Mouse (Mus musculus) thymus, postnatal 10 days (tissue): ENCODE data around the gene Rps6kc1.

ENCODE experiments used
- DNase-seq, 2 experiments: peaks; one replicate each; pipeline ENCODE4 v3.0.0; 2021; ENCODE audit warnings: low spot score in 2 of 2

Gene Rps6kc1

DNA sequence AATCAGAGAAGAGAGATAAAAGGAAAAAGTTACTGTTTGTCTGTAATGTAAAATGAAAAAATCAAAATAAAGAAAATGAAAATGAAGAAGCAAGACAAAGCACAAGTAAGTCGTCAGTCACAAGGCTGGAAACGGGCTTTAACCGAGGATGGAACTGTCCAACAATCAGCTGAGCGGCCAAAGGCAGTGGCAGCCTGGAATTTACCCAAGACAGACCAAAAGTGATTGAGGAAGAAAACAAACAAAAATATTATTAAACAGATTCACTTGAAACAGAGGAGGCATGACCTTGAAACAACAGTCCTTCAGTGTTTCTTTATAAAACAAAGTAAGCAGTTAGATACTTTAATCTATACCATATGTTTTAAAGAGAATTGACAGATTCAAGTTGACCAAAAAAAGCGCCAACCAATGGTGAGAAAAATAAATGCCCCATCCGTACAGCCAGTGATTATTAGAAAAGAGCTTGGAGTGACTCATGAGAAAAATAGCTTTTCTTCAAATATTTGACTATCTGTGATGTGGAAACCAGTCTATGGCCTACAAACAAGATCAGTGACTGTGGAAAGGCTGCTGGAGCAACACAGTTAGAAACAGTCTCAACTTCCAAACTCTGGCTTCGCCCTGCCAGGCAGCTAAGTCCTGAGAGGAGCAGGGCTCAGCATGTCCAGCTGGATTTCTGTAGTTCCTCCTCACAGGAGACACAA, 77.2 kb downstream of the Rps6kc1 start:
- DNase-seq, result no peak

DNA sequence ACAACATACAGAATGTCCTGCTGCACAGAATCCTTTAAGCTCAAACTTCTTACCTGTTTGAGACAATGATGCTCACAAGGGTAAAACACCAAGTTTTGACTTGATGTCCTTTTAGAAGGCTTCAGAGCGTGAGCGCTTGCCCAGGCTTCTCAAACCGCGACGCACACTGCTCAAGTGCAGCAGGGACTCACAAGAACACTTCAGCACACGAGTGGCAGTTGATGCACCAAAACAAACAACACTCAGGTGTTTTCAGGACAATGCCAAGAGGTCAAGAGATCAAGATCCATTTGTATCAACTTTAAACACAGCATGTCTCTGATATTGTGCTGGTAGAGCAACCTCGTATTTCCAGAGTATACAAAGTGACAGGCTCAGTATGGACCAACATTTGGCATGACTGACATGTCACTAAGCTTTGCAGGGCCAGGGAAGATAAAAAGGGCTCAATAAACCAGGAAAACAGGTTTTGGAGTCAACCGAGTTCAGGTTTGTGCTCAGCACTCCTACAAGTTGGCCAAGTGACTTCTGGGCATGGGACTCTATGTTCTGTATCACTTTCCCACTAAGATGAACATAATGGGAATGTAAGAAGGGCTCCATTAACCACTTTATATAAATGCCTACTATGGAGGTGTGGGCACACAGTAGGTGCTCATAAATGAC, 78.5 kb downstream of the Rps6kc1 start:
- no peak for DNase-seq

DNA sequence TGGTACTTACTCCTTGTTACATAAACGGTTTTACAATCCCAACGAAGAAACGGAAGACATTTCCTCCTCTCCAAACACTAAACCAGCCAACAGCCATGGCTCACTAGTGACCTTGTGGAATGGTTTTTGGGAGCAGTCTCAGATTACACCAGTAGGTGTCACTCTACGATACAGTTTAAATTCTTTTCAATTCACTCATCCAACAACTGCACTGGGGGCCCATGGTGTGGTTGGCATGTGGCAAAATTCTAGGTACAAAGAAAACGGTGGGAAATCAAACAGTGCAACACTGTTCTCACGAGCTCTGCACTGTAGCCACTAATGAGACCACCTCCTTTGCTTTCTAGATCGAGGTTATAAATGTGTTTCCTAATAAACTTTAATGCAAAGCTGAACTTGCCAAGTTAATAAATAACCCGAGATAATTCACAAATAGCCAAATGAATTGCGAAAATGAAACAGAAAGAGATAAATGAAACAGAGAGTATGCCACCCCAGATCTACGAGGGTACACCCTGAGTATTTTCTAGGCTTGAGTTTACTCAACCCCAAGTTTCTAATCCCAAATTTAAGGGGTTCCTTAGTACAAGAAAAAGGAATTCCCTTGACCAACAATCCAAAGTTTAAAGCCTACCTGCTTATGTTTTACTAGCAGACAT, 79.6 kb downstream of the Rps6kc1 start:
- DNase-seq, result peak in 1 of 2 experiments; percentile 33

DNA sequence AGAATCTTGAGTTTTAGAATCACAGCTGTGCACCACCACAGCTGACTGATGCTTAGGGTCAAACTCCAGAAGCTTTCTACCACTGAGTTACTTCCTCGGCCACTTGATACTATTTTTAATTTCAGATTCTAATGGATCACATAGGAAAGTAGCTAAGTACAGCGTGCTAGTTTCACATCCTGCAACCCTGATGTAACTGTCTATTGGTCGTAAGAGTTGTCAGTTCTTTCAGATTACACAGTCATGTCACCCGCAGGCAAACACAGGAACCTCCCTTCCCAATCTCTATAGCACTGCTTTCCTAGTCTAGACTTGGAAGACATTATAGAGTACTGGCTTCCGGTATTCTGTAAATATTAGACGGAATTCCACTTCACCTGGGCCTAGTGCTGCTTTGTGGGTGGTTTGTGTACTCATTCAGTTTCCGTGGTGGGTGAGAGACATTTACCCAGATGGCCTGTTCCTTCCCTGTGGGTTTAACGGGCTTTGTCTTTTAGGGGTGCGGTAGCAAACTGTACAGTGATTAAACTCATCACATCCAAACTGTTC, 85.0 kb downstream of the Rps6kc1 start:
- no peak for DNase-seq

DNA sequence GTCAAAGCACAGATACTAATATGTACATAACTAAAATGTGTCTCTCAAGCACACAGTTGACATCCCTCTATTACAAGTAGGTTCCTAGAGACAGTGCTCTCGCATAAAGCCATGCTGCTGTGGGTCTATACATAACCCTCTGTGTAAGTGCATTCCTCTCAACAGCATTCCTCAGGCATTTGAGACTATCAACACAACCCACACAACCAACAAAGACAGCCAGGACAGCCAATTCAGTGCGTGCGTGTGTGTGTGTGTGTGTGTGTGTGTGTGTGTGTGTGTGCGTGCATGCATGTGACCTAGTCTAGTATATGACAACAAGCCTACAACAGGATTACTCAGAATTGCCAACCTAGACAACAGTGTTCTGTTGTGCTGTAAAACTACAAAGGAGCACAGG, 87.8 kb downstream of the Rps6kc1 start:
- no peak for DNase-seq

DNA sequence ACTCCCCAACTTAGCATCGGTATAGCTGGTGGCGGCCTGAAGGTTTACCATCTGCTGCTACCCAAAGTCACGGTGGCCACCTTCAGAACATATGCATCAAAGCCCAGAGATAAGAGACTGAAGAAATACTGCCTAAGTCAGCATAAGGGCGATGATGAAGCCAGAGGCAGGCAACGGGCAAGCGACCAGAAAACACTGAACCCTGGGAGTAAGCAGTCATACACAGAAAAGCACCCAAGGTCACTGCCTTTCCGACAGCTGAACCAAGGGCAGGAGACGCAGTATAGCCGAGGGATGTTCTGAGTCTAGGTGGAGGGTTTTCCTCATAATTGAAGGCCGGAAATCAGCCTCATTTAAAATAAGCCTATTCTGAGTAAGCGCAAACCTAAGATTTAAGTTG, 95.4 kb downstream of the Rps6kc1 start:
- DNase-seq, result no peak

DNA sequence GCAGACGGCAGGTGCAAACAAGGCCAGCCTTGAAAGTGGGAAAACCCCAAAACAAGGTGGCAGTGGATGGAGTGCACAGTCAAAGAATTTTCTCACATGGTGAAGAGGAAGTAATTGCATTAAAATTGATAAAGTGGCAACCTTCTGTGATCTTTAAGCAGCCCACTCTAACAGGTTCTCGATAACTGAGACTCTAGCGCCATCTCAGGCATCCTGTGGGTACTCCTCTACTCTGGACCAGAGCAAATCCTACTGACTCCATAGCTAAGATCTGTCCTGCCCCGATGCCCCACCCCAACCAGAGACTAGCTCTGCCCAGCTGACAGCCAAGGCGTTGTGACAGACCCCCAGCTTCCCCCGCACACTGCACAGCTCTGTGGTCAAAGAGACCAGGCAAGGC, 101.2 kb downstream of the Rps6kc1 start:
- no peak for DNase-seq

DNA sequence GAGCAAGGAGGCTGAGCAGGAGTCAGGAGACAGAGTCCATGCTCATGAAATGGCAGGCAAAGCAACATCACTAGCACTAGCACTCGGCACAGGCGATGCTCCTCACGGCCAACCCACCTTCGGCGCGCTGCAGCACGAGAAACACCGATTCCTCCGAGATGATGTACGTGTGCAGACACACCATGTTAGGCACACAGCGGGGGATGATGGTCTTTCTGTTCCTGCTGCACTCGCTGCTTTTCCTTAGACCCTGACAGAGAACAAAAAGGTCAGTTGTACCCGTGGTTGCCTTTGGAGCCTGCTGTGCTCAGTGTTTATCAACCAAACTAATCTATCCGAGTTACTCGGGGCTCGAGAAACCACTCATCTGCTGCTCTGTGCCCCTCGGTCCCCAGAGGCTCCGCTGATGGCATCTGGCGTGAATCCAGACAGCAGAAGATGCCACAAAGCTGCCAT, 102.8 kb downstream of the Rps6kc1 start:
- no peak for DNase-seq

DNA sequence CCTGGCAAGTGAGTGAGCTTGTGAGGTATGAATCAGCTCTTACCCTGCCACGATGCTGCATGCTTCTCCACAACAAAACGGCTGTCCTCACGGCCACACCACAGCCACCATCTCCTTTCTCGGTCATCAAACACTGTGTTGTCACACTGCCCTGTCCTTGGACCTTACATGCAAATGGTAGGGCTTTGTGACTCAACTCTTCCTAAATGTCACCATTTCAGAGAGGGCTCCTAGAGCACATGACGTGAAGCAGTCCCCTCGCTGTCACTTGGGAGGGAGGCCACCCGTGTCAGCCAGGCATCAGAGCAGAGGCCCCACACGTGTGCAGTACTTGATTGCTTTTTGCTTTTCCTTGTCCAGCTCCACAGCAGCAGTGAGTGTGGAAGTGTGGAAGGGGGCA, 104.8 kb downstream of the Rps6kc1 start:
- DNase-seq, result no peak

DNA sequence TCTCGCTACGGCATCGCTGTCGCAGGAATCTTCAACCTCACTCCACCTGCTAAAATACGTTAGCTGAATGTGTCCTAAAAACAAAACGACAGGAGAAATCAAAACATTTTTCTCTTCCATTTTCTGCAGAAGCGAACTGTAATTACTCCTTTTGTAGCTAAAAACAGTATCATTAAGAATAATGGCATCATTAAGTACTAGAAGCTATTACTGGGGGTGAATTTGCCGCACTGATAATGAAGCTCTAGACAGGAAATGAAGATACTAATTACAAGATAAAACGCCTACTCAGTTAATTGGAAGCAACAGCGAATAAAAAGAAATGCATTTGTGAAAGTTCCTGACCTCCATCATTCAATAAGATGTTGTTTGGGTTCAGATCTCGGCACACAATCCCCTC, 112.9 kb downstream of the Rps6kc1 start:
- DNase-seq, result no peak

DNA sequence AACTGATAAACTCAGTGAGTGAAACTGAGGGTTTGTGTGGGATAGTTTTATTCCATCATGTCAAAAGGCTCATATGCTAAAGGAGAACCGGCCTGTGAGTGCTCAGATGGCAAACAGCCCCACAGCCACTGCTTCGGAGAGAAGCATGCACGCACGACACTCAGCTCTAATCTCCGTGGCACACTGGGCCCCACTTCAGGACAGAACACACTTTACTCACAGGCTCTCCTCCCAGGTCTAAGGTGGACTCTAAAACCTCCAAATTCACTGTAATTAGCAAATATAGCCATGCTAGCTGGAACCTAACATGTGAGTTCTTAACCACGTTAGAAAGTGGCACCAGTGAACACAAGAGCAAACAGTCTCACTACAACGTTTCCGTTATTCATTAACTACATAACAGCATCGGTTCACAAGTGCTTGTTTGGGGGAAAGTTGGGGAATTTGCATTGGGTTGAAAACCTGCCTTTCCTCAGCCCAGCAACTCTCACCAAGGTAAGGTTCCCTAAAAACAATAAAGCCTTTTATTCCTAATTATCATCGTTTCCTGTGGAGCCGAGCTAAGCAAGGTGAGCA, 114.0 kb downstream of the Rps6kc1 start:
- no peak for DNase-seq

DNA sequence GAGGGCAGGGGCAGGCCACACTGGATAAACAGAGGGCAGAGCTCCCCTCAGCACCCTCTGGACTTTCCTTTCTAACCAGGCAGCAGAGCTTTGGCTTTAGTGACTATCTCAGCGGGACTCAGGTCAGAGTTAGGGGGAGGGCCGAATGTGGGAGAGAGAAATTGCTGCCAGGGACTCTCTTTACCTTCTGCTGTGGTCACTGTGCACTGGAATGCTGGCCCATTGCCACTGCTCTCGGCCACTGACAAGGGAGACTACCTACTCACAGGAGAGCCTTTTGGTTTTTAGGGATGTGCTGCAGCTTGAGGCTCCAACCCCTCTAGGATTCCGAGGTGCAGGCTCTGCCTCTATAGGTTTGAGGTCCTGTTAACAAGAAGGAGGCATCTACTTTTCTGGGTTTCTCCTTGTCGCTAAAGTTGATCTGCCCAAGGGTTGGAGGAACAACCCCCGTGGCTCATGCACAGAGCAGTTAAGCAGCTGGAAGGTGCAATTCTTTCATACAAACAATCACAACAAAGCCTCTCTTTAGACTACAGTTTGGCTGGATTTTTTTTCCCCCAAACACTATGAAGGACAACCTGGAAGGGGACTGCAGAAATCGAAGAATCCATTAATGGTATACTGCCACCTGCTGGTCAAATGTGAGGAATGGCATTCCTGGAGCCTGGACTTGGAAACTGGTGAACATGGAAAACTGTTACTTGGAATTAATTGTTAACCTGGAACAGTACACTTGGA, 114.7 kb downstream of the Rps6kc1 start:
- no peak for DNase-seq

DNA sequence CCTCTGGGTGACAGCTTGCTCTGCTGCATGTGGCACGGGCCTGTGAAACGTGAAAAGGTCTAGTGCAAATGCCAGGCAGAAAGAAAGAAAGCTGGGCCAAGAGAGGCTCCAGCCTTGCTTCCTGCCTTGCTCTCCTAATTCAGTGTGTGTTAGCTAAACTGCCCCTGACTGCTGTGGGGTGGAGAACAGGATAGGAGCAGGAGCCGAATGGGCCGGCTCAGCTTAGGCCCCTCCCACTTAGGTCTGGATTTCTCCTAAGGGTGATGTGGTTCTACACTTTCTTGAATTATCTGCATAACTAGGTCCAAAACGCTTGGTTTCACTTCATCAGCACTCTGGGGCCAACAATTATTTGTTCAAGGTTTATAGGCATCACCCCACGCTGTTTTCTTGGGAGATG, 119.9 kb downstream of the Rps6kc1 start:
- no peak for DNase-seq

DNA sequence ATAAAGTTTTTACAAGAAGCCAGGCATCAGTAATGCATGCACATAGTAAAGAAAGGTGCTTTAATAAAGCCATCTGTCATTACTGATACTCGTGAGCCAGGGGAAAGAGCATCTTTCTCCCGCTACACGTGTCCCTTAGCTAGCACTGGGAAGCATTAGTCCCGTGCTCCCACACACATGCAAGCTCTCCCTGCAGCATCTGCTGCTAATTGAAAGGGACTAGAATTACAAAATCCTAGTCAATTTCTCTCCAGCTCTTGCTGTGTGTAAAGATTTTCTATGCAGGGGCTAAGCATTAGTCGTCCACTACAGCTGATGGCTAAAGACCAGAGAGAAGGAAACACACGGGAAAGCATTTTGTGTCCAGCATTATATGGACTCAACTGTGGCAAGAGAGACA, 120.8 kb downstream of the Rps6kc1 start:
- no peak for DNase-seq

DNA sequence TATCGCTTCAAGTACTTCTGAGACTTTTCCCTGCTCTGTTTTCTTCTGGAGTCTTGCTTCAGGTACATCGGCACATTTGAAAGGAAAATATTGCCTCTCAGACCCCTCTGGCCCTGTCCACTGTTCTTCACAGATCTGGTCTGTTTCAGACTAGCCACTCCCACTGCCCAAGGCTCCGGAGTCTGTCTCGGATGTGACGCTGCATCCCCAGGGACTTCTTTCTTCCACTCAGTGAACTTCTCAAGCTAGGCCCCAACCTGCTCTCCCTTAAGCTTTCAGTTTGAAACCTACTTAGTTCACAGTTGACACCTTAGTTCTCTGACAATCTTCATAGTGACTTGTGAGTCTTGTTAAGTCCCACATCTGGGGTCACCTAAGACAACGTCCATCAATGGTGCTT, 133.9 kb downstream of the Rps6kc1 start:
- no peak for DNase-seq

DNA sequence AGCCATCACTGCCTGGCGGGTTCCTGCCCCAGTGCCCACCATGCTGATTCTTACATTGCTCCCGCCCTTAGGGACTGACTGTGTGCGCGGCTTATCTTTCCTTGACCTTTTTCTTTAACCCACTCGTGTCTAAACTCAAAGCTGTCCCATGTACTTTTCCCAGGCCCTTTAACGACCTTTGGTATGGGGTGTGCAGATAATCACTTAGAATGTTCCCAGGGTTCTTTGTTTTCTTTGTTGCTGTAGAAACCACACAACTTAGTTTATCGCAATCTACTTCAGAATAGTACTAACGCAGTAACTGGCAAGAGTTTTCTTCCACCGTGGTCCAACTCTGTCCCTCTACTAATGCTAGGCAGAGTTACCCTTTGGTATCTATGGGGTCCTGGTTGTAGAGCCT, 135.3 kb downstream of the Rps6kc1 start:
- no peak for DNase-seq

DNA sequence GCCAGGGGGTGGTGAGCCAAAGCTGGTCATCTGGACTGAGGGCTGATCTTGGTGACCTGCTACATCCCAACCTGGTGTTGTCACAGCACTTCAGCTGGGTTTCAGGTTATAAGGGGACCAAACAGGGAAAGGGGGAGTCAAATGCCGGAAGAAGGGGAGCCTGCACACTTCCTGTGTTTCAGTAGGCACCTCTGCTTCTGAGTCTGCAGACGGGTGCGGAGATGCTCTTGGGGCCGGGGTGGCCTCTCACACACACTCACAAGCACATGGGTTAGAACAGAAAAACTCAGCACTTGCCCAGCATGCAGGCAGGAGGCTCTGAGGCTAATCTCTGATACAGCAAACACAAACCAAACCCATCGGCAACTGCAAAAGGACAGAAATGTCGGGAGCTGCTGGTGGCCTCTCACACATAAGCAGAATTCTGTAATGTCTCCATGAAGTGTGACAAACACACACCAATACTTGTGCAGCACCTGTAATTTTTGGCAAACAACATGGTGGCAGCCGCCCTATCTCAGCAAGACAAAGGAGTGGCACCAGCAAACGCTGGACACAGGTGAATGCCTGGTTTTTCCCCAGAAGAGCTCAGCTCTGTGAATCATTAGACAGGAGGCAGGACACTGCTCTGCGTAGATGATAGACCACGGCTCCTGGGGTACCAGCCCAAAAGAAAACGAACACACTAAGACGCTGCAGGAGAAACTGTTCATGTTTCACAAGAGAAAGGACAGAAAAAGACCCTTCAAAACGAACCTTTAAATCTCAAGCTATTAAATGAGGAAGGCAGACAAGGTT, 139.3 kb downstream of the Rps6kc1 start:
- DNase-seq, result no peak

DNA sequence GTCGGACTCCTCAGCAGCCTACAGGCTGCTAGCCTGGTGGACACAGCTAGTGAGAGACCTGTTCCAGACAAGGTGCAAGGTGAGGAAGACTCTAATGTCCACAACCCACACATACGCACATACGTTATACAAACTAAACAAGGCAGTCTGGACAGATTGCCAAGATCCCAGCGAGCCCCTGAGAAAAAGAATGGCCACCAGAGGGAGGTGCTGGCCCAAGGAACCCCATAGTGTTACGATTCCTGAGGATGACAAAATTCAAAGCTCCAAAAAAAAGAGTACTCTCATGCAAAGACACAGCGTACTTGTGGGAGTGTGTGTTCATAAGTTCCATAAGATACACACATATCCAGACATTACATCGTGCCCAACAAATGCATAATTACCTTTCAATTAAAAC, 141.8 kb downstream of the Rps6kc1 start:
- no peak for DNase-seq

DNA sequence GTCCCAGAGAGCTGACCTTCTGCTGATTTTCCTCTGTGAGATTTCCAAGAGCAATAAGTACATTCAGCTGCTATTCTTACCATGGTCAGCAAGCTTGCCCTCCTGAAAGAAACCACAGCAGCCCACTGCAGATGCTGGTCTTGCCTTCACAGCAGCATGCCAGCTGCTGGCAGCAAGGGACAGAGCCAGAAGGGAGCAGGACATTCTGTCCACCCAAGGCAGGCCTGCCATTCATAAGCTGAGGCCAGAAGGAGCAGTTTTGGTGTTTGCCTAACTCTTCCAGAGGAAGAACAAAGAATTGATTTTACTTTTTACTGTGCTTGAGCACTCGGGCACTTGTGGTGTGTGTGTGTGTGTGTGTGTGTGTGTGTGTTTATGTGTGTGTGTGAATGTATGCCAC, 143.3 kb downstream of the Rps6kc1 start:
- no peak for DNase-seq

DNA sequence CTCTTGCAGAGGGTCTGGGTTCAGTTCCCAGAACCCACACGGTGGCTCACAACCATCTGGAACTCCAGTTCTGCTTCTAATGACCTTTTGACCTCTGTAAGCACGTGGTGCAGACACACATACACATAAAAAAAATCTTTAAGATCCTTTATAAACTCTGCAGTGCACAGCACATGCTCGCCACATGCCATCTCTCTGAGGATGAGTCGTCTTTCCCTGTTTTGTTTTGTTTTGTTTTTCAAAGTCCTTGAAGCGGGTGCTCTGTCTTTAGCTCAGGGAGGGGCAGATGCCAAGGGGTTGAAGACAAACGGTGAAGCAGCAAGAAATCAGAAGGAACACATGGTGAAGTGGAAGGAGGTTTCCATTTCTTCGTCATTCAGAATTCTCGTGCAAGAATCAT, 143.9 kb downstream of the Rps6kc1 start:
- DNase-seq, result no peak

DNA sequence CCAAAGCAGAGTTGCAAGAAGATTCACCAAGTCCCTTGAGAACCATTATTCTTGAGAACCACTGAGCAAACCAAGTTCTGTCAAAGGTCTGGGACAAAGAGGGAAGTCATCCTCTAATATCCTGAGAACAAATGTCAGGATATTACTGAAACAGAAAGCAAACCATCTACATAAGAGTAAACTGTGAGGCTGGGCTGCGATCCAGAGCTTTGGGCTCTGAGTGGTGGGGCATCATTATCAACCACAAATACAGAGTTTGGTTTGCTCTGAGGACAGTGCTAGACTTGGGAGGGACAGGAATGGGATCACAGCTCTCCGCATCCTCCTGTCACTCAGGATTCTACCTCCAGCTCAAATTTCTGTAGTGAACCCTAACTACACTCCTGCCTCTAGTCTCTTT, 144.8 kb downstream of the Rps6kc1 start:
- DNase-seq, result no peak
